Mouse (Mus musculus) midbrain, embryonic 14.5 days (tissue): ENCODE measurements around the gene Fmo3. TPM values are rescaled to one million over a fixed set of nuclear protein-coding genes. Genes with fewer than 3 reads are reported as not detected.

Experiments
- ATAC-seq: fragments of 200-750 bp; cut with Nextera tagmentation; 2 replicates; pipeline ENCODE4 v1.8.0; 2017; ENCODE audit warnings: moderate number of reproducible peaks, moderate library complexity; ENCODE audit not compliant: low FRiP score, low TSS enrichment
- DNase-seq: peaks from one replicate; pipeline ENCODE4 v3.0.0-alpha.2; 2015
- H3K27ac ChIP-seq: fragments of 300-500 bp; sonication (generic); replicated peaks from 2 replicates; pipeline ENCODE4 v1.5.1; 2014; ENCODE audit warnings: mild to moderate bottlenecking, low read depth, low read length, moderate library complexity
- H3K27me3 ChIP-seq: fragments of 300-500 bp; sonication (generic); 2 replicates; pipeline ENCODE4 v1.6.1; 2014; ENCODE audit warnings: low read length, control low read depth, mixed read lengths; ENCODE audit not compliant: control insufficient read depth, insufficient read depth
- H3K36me3 ChIP-seq: fragments of 300-500 bp; sonication (generic); 2 replicates; pipeline ENCODE4 v1.6.1; 2014; ENCODE audit warnings: low read length, control low read depth; ENCODE audit not compliant: control insufficient read depth, insufficient read depth
- H3K4me1 ChIP-seq: fragments of 300-500 bp; sonication (generic); 2 replicates; pipeline ENCODE4 v1.6.1; 2014; ENCODE audit warnings: mild to moderate bottlenecking, antibody characterized with exemption, low read length, control low read depth; ENCODE audit not compliant: control insufficient read depth, insufficient read depth
- H3K4me2 ChIP-seq: fragments of 300-500 bp; sonication (generic); 2 replicates; pipeline ENCODE4 v1.6.1; 2014; ENCODE audit warnings: mild to moderate bottlenecking, low read length, moderate library complexity
- H3K4me3 ChIP-seq: fragments of 300-500 bp; sonication (generic); replicated peaks from 2 replicates; pipeline ENCODE4 v1.5.1; 2014; ENCODE audit warnings: low read depth, low read length
- H3K9ac ChIP-seq: fragments of 300-500 bp; sonication (generic); replicated peaks from 2 replicates; pipeline ENCODE4 v1.6.1; 2014; ENCODE audit warnings: mild to moderate bottlenecking, low read length, moderate library complexity
- H3K9me3 ChIP-seq: fragments of 300-500 bp; sonication (generic); 2 replicates; pipeline ENCODE4 v1.6.1; 2016; ENCODE audit warnings: low read length, control low read depth, mixed read lengths; ENCODE audit not compliant: control insufficient read depth
- WGBS: fragments of 180-500 bp; shearing (Covaris S2); extraction: QIAGEN DNeasy Blood & Tissue Kit; methylation state at CpG from one replicate; pipeline ENCODE4 v1.1.7; 2014; 5-methylcytosine and 5-hydroxymethylcytosine counted together
- polyA plus RNA-seq: library from polyadenylated mRNA; unstranded; fragments of >200 nt; fragmentation: Nextera tagmentation; extraction: Ambion mirVana; gene quantifications from 2 replicates; pipeline ENCODE4 v1.2.1, GENCODE M21; 2014

The Fmo3 gene
- polyA plus RNA-seq, 1 experiment from 2014 or later: not detected

- no peak within 1 kb of the TSS for H3K4me2 ChIP-seq
- H3K27ac ChIP-seq: no peak within 1 kb of the TSS
- H3K4me3 ChIP-seq: no peak within 1 kb of the TSS
- no peaks in the 10 kb centered on the region for H3K36me3 ChIP-seq
- DNase-seq (no peak), ATAC-seq (no peak)
- no peaks in the 10 kb centered on the region for H3K27me3 ChIP-seq
- no peaks in the 10 kb centered on the region for H3K9me3 ChIP-seq
- no peak within 1 kb of the TSS for H3K9ac ChIP-seq
- 89% methylated on average over 6 of the region's 6 CpGs for WGBS
- H3K4me1 ChIP-seq: no peaks in the 10 kb centered on the region
Measured at GRCm38 (mm10) chr1:162937415-162937814, 46.9 kb downstream of the Fmo3 start, which contains the start of gene Fmo6. Gene Fmo6 (minus strand): TSS chr1:162937515.

- Histone ChIP-seq H3K4me3 (no peak overlapping the region), H3K4me2 (no peak overlapping the region), H3K9ac (no peak overlapping the region), H3K36me3 (no peaks in the 10 kb centered on the region), H3K4me1 (no peaks in the 10 kb centered on the region), H3K9me3 (no peaks in the 10 kb centered on the region), H3K27ac (no peak overlapping the region), H3K27me3 (no peaks in the 10 kb centered on the region)
- no peak for ATAC-seq
- 76% methylated on average over 4 of the region's 4 CpGs for WGBS
- no peak for DNase-seq
Measured at GRCm38 (mm10) chr1:162934374-162935012, 49.8 kb downstream of the Fmo3 start.

- H3K9me3 ChIP-seq: no peaks in the 10 kb centered on the region
- no peak overlapping the region for H3K27ac ChIP-seq
- 96% methylated on average over 4 of the region's 4 CpGs for WGBS
- H3K4me1 ChIP-seq: no peaks in the 10 kb centered on the region
- H3K36me3 ChIP-seq: no peaks in the 10 kb centered on the region
- DNase-seq: no peak
- no peak overlapping the region for H3K4me2 ChIP-seq
- no peak for ATAC-seq
- H3K27me3 ChIP-seq: no peaks in the 10 kb centered on the region
- H3K9ac ChIP-seq: no peak overlapping the region
- no peak overlapping the region for H3K4me3 ChIP-seq
Measured at GRCm38 (mm10) chr1:162932386-162932785, 51.9 kb downstream of the Fmo3 start.

- 80% methylated on average over 5 of the region's 5 CpGs for WGBS
- no peak overlapping the region for H3K27ac ChIP-seq
Measured at GRCm38 (mm10) chr1:162931880-162932279, 52.4 kb downstream of the Fmo3 start.

GRCm38 (mm10) chr1:162931310-162931875 lies 52.9 kb downstream of the Fmo3 start:
- Histone ChIP-seq H3K4me1 (no peaks in the 10 kb centered on the region), H3K4me3 (no peak overlapping the region), H3K4me2 (no peak overlapping the region), H3K9me3 (no peaks in the 10 kb centered on the region), H3K27me3 (no peaks in the 10 kb centered on the region), H3K27ac (no peak overlapping the region), H3K9ac (no peak overlapping the region), H3K36me3 (no peaks in the 10 kb centered on the region)
- no peak for ATAC-seq
- DNase-seq: no peak
- 88% methylated on average over 4 of the region's 4 CpGs for WGBS

More at GRCm38 (mm10) chr1:162931880-162932279, 52.4 kb downstream of the Fmo3 start:
- Histone ChIP-seq H3K9me3 (no peaks in the 10 kb centered on the region), H3K27me3 (no peaks in the 10 kb centered on the region), H3K9ac (no peak overlapping the region), H3K36me3 (no peaks in the 10 kb centered on the region), H3K4me2 (no peak overlapping the region), H3K4me3 (no peak overlapping the region), H3K4me1 (no peaks in the 10 kb centered on the region)
- ATAC-seq (no peak), DNase-seq (no peak)

GRCm38 (mm10) chr1:162930631-162931030 lies 53.7 kb downstream of the Fmo3 start:
- H3K4me2 ChIP-seq: no peak overlapping the region
- ATAC-seq (no peak), DNase-seq (no peak)
- no peak overlapping the region for H3K27ac ChIP-seq
- 67% methylated on average over 2 of the region's 2 CpGs for WGBS
- H3K27me3 ChIP-seq: no peaks in the 10 kb centered on the region
- no peaks in the 10 kb centered on the region for H3K4me1 ChIP-seq
- H3K4me3 ChIP-seq: no peak overlapping the region
- H3K36me3 ChIP-seq: no peaks in the 10 kb centered on the region
- no peak overlapping the region for H3K9ac ChIP-seq
- no peaks in the 10 kb centered on the region for H3K9me3 ChIP-seq

- Histone ChIP-seq H3K9ac (no peak overlapping the region), H3K27me3 (no peaks in the 10 kb centered on the region), H3K4me1 (no peaks in the 10 kb centered on the region), H3K27ac (no peak overlapping the region), H3K9me3 (no peaks in the 10 kb centered on the region), H3K4me3 (no peak overlapping the region), H3K4me2 (no peak overlapping the region), H3K36me3 (no peaks in the 10 kb centered on the region)
- no peak for ATAC-seq
- 83% methylated on average over 3 of the region's 3 CpGs for WGBS
- DNase-seq: no peak
Measured at GRCm38 (mm10) chr1:162929146-162929545, 55.2 kb downstream of the Fmo3 start.

GRCm38 (mm10) chr1:162925121-162925520 lies 59.2 kb downstream of the Fmo3 start:
- no peak overlapping the region for H3K4me2 ChIP-seq
- H3K4me3 ChIP-seq: no peak overlapping the region
- H3K27me3 ChIP-seq: no peaks in the 10 kb centered on the region
- no peaks in the 10 kb centered on the region for H3K9me3 ChIP-seq
- DNase-seq (no peak), ATAC-seq (no peak)
- H3K4me1 ChIP-seq: no peaks in the 10 kb centered on the region
- H3K9ac ChIP-seq: no peak overlapping the region
- 69% methylated on average over 1 of the region's 1 CpGs for WGBS
- no peak overlapping the region for H3K27ac ChIP-seq
- H3K36me3 ChIP-seq: no peaks in the 10 kb centered on the region

GRCm38 (mm10) chr1:162916661-162917060 lies 67.7 kb downstream of the Fmo3 start:
- ATAC-seq: no peak
- Histone ChIP-seq H3K9me3 (no peaks in the 10 kb centered on the region), H3K9ac (no peak overlapping the region), H3K4me2 (no peak overlapping the region), H3K27me3 (no peaks in the 10 kb centered on the region), H3K4me3 (no peak overlapping the region), H3K4me1 (no peaks in the 10 kb centered on the region), H3K36me3 (no peaks in the 10 kb centered on the region), H3K27ac (no peak overlapping the region)
- no peak for DNase-seq
- 76% methylated on average over 8 of the region's 8 CpGs for WGBS
